Mouse (Mus musculus): ENCODE data around the gene Lrrc46. TPM values are rescaled to one million over a fixed set of nuclear protein-coding genes. Genes with fewer than 3 reads are reported as not detected.

The Lrrc46 gene
- polyA plus RNA-seq, 1 experiment: 1.0 TPM

DNA sequence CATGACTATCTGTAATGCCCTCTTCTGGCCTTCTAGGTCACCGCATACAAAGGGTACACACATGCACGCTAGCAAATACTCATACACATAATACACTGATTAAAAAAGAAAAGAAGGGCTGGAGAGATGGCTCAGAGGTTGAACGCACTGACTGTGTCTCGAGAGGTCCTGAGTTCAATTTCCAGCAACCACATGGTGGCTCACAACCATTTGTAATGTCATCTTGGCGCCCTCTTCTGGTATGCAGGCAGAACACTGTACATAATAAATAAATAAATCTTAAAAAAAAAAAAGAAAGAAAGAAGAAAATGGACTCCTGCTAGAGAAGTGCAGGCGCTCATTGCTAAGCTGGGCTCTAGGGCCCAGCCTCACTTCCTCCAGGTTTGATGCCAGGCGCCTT is 4.7 kb upstream of the Lrrc46 start:
- peaks cover 31% of the 10 kb centered on the region for H3K79me3 ChIP-seq (ENCODE audit: low read depth)
- H3K36me3 ChIP-seq (ENCODE audit: control insufficient read depth, insufficient read depth): peaks cover 33% of the 10 kb centered on the region
- H3K79me2 ChIP-seq (ENCODE audit: control insufficient read depth, insufficient read depth): peaks cover 38% of the 10 kb centered on the region
- no peaks in the 10 kb centered on the region for H3K27me3 ChIP-seq (ENCODE audit: control insufficient read depth, insufficient read depth, insufficient read length)
- no peak overlapping the region for H3ac ChIP-seq (ENCODE audit: control insufficient read depth, insufficient read length, low read depth)
- no peak for TF ChIP-seq MYOG (IDR thresholded peaks at IDR 0.05; ENCODE audit: control insufficient read depth, extremely low read depth, insufficient read length)
- no peak for TF ChIP-seq FOSL1 (IDR thresholded peaks at IDR 0.05; ENCODE audit: insufficient read depth, low read length, poor library complexity, severe bottlenecking)
- TF ChIP-seq MAX (IDR thresholded peaks at IDR 0.05): no peak
- TF ChIP-seq USF1 (IDR thresholded peaks at IDR 0.05; ENCODE audit: low read depth): no peak
- no peak for TF ChIP-seq CTCF (IDR thresholded peaks at IDR 0.05; ENCODE audit: control insufficient read depth, insufficient read depth, insufficient read length)
- TF ChIP-seq CEBPB (IDR thresholded peaks at IDR 0.05; ENCODE audit: low read depth): no peak
- no peak for TF ChIP-seq MYOD1 (IDR thresholded peaks at IDR 0.05; ENCODE audit: control insufficient read depth, insufficient read length, low read depth)
- no peak overlapping the region for H3K4me3 ChIP-seq (ENCODE audit: insufficient read depth, poor library complexity, severe bottlenecking)

DNA sequence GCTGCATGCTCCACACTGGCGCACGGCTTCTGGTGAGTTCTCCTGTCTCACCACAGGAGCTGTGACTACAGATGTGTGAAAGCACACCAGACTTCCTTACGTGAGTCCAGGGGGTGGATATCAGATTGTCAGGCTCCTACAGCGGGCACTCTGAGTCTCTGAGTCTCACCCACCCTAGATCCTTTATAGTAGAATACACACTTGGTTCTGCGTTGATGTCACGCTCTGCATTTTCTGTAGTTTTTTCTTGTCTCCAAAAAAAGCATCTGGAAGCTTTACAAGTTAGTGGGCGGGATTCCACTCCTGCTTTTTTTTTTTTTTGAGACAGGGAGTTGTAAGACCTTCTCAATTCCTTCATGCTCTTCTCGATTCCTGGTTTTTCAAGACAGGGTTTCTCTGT is 3.7 kb upstream of the Lrrc46 start:
- Histone ChIP-seq H3K4me3 (ENCODE audit: insufficient read depth, poor library complexity, severe bottlenecking) (no peak overlapping the region), H3ac (ENCODE audit: control insufficient read depth, insufficient read length, low read depth) (no peak overlapping the region), H3K79me3 (ENCODE audit: low read depth) (peaks cover 31% of the 10 kb centered on the region), H3K36me3 (ENCODE audit: control insufficient read depth, insufficient read depth) (peaks cover 33% of the 10 kb centered on the region), H3K27me3 (ENCODE audit: control insufficient read depth, insufficient read depth, insufficient read length) (no peaks in the 10 kb centered on the region), H3K79me2 (ENCODE audit: control insufficient read depth, insufficient read depth) (peaks cover 38% of the 10 kb centered on the region)
- TF ChIP-seq MYOD1 (IDR thresholded peaks at IDR 0.05; ENCODE audit: control insufficient read depth, insufficient read length, low read depth) (no peak), CEBPB (IDR thresholded peaks at IDR 0.05; ENCODE audit: low read depth) (no peak), CTCF (IDR thresholded peaks at IDR 0.05; ENCODE audit: control insufficient read depth, insufficient read depth, insufficient read length) (no peak), MYOG (IDR thresholded peaks at IDR 0.05; ENCODE audit: control insufficient read depth, extremely low read depth, insufficient read length) (no peak), MAX (IDR thresholded peaks at IDR 0.05) (no peak), USF1 (IDR thresholded peaks at IDR 0.05; ENCODE audit: low read depth) (no peak), FOSL1 (IDR thresholded peaks at IDR 0.05; ENCODE audit: insufficient read depth, low read length, poor library complexity, severe bottlenecking) (no peak)

DNA sequence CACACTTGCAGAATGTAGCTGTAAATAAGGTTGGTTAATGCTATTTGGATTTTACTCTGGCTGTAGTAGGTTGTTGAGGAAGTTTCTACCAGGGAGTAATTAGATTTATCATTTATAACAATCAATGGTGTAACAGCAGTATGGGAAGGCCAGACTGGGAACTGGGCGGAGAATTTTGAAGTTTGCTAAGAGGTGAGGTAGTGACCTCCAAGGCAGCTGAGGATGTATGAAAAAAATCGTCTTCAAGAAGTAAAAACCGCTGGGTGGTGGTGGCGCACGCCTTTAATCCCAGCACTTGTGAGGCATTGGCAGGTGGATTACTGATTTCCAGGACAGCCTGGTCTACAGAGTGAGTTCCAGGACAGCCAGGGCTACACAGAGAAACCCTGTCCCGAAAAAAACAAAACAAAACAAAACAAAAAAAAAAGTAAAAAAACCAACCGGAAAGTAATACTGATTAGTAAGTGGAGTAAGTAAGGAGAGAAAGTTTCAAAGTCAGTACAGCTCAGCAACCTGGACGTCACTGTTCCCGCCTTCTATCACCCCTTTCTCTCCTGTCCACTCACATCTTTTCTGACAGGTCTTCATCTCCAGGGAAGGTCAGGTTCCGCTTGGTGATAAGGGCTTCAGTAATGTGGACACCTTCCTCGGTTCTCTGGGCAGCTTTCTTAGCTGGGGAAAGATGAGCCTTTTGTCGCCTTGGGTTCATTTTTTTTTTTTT is 746 bp downstream of the Lrrc46 start:
- no peak for TF ChIP-seq CEBPB (IDR thresholded peaks at IDR 0.05; ENCODE audit: low read depth)
- no peak for TF ChIP-seq MYOD1 (IDR thresholded peaks at IDR 0.05; ENCODE audit: control insufficient read depth, insufficient read length, low read depth)
- no peak for TF ChIP-seq CTCF (IDR thresholded peaks at IDR 0.05; ENCODE audit: control insufficient read depth, insufficient read depth, insufficient read length)
- TF ChIP-seq FOSL1 (IDR thresholded peaks at IDR 0.05; ENCODE audit: insufficient read depth, low read length, poor library complexity, severe bottlenecking): no peak
- TF ChIP-seq MAX (IDR thresholded peaks at IDR 0.05): no peak
- no peak for TF ChIP-seq MYOG (IDR thresholded peaks at IDR 0.05; ENCODE audit: control insufficient read depth, extremely low read depth, insufficient read length)
- no peak for TF ChIP-seq USF1 (IDR thresholded peaks at IDR 0.05; ENCODE audit: low read depth)
- H3K27me3 ChIP-seq (ENCODE audit: control insufficient read depth, insufficient read depth, insufficient read length): no peaks in the 10 kb centered on the region
- peaks cover 28% of the 10 kb centered on the region for H3K79me3 ChIP-seq (ENCODE audit: low read depth)
- peaks cover 13% of the 10 kb centered on the region for H3K36me3 ChIP-seq (ENCODE audit: control insufficient read depth, insufficient read depth)
- no peak overlapping the region for H3ac ChIP-seq (ENCODE audit: control insufficient read depth, insufficient read length, low read depth)
- H3K4me3 ChIP-seq (ENCODE audit: insufficient read depth, poor library complexity, severe bottlenecking): peak overlapping the region; percentile 90
- peaks cover 38% of the 10 kb centered on the region for H3K79me2 ChIP-seq (ENCODE audit: control insufficient read depth, insufficient read depth)

DNA sequence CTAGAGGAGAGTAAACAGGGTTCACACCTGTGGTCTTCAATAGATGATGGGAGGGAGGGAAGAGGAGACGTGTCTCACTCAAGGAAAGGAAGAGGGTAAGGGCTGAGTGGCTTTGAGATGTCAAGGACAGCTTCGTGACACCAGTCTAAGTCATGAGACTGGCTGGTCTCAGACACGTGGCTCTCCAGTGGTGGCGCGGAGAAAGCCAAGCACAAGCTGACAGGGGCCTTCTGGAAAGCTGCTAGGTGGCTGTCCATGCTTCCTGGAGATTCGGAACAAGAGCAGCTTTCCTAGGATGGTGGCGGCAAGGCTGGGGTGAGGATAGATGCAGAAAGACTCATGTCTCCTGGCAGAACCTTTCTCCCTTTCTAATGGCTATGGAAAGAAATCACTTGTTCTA is 2.3 kb downstream of the Lrrc46 start:
- Histone ChIP-seq H3K4me3 (ENCODE audit: insufficient read depth, poor library complexity, severe bottlenecking) (no peak overlapping the region), H3K36me3 (ENCODE audit: control insufficient read depth, insufficient read depth) (peaks cover under 1% of the 10 kb centered on the region), H3K27me3 (ENCODE audit: control insufficient read depth, insufficient read depth, insufficient read length) (no peaks in the 10 kb centered on the region), H3K79me2 (ENCODE audit: control insufficient read depth, insufficient read depth) (peaks cover 26% of the 10 kb centered on the region), H3K79me3 (ENCODE audit: low read depth) (peaks cover 19% of the 10 kb centered on the region), H3ac (ENCODE audit: control insufficient read depth, insufficient read length, low read depth) (no peak overlapping the region)
- TF ChIP-seq FOSL1 (IDR thresholded peaks at IDR 0.05; ENCODE audit: insufficient read depth, low read length, poor library complexity, severe bottlenecking) (no peak), CTCF (IDR thresholded peaks at IDR 0.05; ENCODE audit: control insufficient read depth, insufficient read depth, insufficient read length) (no peak), CEBPB (IDR thresholded peaks at IDR 0.05; ENCODE audit: low read depth) (no peak), MYOG (IDR thresholded peaks at IDR 0.05; ENCODE audit: control insufficient read depth, extremely low read depth, insufficient read length) (no peak), MYOD1 (IDR thresholded peaks at IDR 0.05; ENCODE audit: control insufficient read depth, insufficient read length, low read depth) (no peak), MAX (IDR thresholded peaks at IDR 0.05) (no peak), USF1 (IDR thresholded peaks at IDR 0.05; ENCODE audit: low read depth) (no peak)

DNA sequence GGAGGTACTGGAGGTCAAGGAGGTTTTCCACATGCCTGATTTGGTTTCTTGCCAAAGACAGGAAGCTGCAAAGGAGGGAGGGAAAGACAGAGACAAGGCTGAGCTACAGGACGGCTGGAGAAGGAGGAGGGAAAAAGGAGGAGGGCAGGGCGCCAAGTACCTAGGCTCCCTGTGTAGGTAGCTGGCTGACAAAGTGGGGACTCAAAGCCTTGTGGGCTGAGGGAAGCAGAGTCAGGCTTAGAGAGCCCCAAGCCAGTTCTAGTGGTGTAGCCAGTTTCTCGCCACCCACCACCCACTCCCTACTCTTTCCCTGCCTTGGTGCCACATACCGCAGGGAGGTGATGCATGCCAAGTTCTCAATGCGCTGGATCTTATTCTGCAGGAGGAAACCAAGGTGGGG is 5.1 kb downstream of the Lrrc46 start:
- peaks cover 5% of the 10 kb centered on the region for H3K36me3 ChIP-seq (ENCODE audit: control insufficient read depth, insufficient read depth)
- H3K79me2 ChIP-seq (ENCODE audit: control insufficient read depth, insufficient read depth): no peaks in the 10 kb centered on the region
- no peak overlapping the region for H3ac ChIP-seq (ENCODE audit: control insufficient read depth, insufficient read length, low read depth)
- H3K79me3 ChIP-seq (ENCODE audit: low read depth): no peaks in the 10 kb centered on the region
- TF ChIP-seq USF1 (IDR thresholded peaks at IDR 0.05; ENCODE audit: low read depth) (no peak), MYOD1 (IDR thresholded peaks at IDR 0.05; ENCODE audit: control insufficient read depth, insufficient read length, low read depth) (no peak), MAX (IDR thresholded peaks at IDR 0.05) (no peak), CTCF (IDR thresholded peaks at IDR 0.05; ENCODE audit: control insufficient read depth, insufficient read depth, insufficient read length) (no peak), CEBPB (IDR thresholded peaks at IDR 0.05; ENCODE audit: low read depth) (no peak), MYOG (IDR thresholded peaks at IDR 0.05; ENCODE audit: control insufficient read depth, extremely low read depth, insufficient read length) (no peak), FOSL1 (IDR thresholded peaks at IDR 0.05; ENCODE audit: insufficient read depth, low read length, poor library complexity, severe bottlenecking) (no peak)
- no peaks in the 10 kb centered on the region for H3K27me3 ChIP-seq (ENCODE audit: control insufficient read depth, insufficient read depth, insufficient read length)
- no peak overlapping the region for H3K4me3 ChIP-seq (ENCODE audit: insufficient read depth, poor library complexity, severe bottlenecking)

Measured in C2C12 (cell line).